Mouse (Mus musculus) liver, postnatal 0 days (tissue): ENCODE data around the gene 7530416G11Rik. TPM values are rescaled to one million over a fixed set of nuclear protein-coding genes. Genes with fewer than 3 reads are reported as not detected.

Experiments
- ATAC-seq: fragments of 200-750 bp; cut with Nextera tagmentation; 2 replicates; pipeline ENCODE4 v1.8.0; 2017; ENCODE audit warnings: mild to moderate bottlenecking, moderate library complexity
- DNase-seq: peaks from one replicate; pipeline ENCODE4 v3.0.0-alpha.2; 2016
- H3K27ac ChIP-seq: fragments of 300-500 bp; sonication (generic); 2 replicates; pipeline ENCODE4 v1.5.1; 2014; ENCODE audit warnings: antibody characterized with exemption, moderate library complexity, mild to moderate bottlenecking, low read depth
- H3K27me3 ChIP-seq: fragments of 300-500 bp; sonication (generic); 2 replicates; pipeline ENCODE4 v1.6.1; 2014; ENCODE audit warnings: low read length, control low read depth, mixed read lengths; ENCODE audit not compliant: insufficient read depth
- H3K36me3 ChIP-seq: fragments of 300-500 bp; sonication (generic); replicated peaks from 2 replicates; pipeline ENCODE4 v1.6.1; 2014; ENCODE audit warnings: mild to moderate bottlenecking, control low read depth, low read length, moderate library complexity, mixed read lengths; ENCODE audit not compliant: insufficient read depth
- H3K4me1 ChIP-seq: fragments of 300-500 bp; sonication (generic); 2 replicates; pipeline ENCODE4 v1.6.1; 2014; ENCODE audit warnings: antibody characterized with exemption, mild to moderate bottlenecking, control low read depth; ENCODE audit not compliant: insufficient read depth
- H3K4me2 ChIP-seq: fragments of 300-500 bp; sonication (generic); 2 replicates; pipeline ENCODE4 v1.6.1; 2014; ENCODE audit warnings: low read depth, mild to moderate bottlenecking, low read length, moderate library complexity, mixed read lengths
- H3K4me3 ChIP-seq: fragments of 300-500 bp; sonication (generic); 2 replicates; pipeline ENCODE4 v1.5.1; 2014; ENCODE audit warnings: low read depth, low read length
- H3K9ac ChIP-seq: fragments of 300-500 bp; sonication (generic); replicated peaks from 2 replicates; pipeline ENCODE4 v1.6.1; 2014; ENCODE audit warnings: mild to moderate bottlenecking, moderate library complexity
- H3K9me3 ChIP-seq: fragments of 300-500 bp; sonication (generic); 2 replicates; pipeline ENCODE4 v1.6.1; 2016; ENCODE audit warnings: mild to moderate bottlenecking, control low read depth, low read length, mixed read lengths
- CTCF ChIP-seq: sonication (generic); IDR thresholded peaks from 2 replicates; pipeline ENCODE4 v1.5.1; 2016; ENCODE audit warnings: antibody characterized with exemption, low read depth
- EP300 ChIP-seq: IDR thresholded peaks from 2 replicates; pipeline ENCODE4 v1.6.1; 2016; ENCODE audit warnings: antibody characterized with exemption, low read depth, mild to moderate bottlenecking
- WGBS: fragments of 180-500 bp; shearing (Covaris S2); extraction: QIAGEN DNeasy Blood & Tissue Kit; methylation state at CpG from one replicate; pipeline ENCODE4 v1.1.7; 2014; ENCODE audit not compliant: insufficient replicate concordance; 5-methylcytosine and 5-hydroxymethylcytosine counted together
- polyA plus RNA-seq: library from polyadenylated mRNA; unstranded; fragments of >200 nt; fragmentation: Nextera tagmentation; extraction: Ambion mirVana; gene quantifications from 2 replicates; pipeline ENCODE4 v1.2.1, GENCODE M21; 2015

The 7530416G11Rik gene
- polyA plus RNA-seq, 1 experiment from 2014 or later, result not detected

DNA sequence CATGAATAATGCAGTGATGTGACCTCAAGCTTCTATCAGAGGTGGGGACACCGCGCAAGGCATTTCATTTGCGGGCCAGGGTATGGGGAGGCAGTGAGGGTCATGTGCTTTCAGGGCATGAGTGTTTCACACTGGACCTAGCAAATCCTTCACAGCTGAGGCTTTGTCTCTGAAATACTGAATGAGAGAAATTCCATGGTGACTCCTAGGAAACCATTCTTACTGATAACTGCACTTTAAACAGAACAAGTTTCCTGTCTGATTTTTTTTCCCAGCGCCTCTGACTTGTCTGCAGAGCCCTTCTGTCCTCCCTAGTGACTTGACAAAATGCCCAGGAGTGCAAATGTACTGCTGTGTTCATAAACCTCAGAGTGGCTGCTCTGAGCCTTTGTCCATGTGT lies 41.5 kb downstream of the 7530416G11Rik start:
- TF ChIP-seq EP300 (no peak), CTCF (no peak)
- Histone ChIP-seq H3K9ac (no peak overlapping the region), H3K4me3 (no peak overlapping the region), H3K4me1 (no peaks in the 10 kb centered on the region), H3K9me3 (no peaks in the 10 kb centered on the region), H3K27me3 (no peaks in the 10 kb centered on the region), H3K36me3 (peaks cover 15% of the 10 kb centered on the region), H3K4me2 (no peak overlapping the region), H3K27ac (no peak overlapping the region)
- DNase-seq (no peak), ATAC-seq (no peak)
- WGBS, result 78% methylated on average over 4 of the region's 4 CpGs

DNA sequence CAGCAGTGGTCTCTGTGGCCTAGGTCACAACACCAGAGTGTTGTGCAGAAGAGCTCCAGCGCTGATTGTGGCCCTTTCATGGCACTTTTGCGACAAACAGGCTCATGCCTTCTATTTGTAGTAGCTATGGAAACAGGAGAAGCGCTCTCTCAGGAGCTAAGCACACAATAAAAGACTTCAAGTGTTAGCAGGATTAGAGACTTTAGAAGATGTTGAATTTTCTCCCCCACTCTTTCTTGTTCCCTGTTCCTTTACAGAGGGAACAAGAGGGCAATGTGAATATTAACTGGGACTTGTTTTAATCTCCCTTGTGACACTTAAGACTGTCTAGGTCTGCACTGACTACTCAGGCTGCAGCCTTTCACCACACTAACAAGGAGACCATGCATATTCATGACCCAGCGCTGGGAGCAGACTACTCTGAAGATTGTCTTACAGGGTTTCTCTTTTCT lies 44.4 kb downstream of the 7530416G11Rik start:
- H3K27me3 ChIP-seq, result no peaks in the 10 kb centered on the region
- H3K4me3 ChIP-seq, result no peak overlapping the region
- H3K36me3 ChIP-seq, result peaks cover 11% of the 10 kb centered on the region
- no peak overlapping the region for H3K27ac ChIP-seq
- WGBS, result 63% methylated on average over 4 of the region's 4 CpGs
- H3K9me3 ChIP-seq, result no peaks in the 10 kb centered on the region
- no peak overlapping the region for H3K9ac ChIP-seq
- no peak overlapping the region for H3K4me2 ChIP-seq
- DNase-seq (no peak), ATAC-seq (no peak)
- TF ChIP-seq CTCF, result no peak
- TF ChIP-seq EP300, result no peak
- H3K4me1 ChIP-seq, result no peaks in the 10 kb centered on the region

DNA sequence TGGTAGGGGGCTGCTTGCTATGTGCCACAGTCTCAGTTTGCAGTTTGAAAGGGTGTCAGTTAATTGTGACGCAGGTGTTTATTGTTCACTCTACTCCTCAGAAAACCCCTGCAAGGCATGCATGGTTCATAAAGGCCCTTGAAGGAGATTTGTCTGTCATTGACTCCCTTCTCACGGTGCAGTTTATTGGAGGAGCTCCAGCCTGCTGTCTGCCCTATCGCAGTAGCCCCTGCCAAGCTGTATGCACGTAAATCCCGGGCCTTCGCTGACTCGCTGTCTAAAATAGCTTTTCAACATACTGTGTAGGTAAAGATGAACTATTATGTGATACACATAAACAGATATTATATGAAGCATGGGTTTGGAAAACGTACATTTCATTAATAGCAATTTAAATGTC lies 45.2 kb downstream of the 7530416G11Rik start:
- no peak for ATAC-seq
- Histone ChIP-seq H3K36me3 (peaks cover 11% of the 10 kb centered on the region), H3K27ac (no peak overlapping the region), H3K4me1 (no peaks in the 10 kb centered on the region), H3K27me3 (no peaks in the 10 kb centered on the region), H3K4me3 (no peak overlapping the region), H3K9ac (no peak overlapping the region), H3K9me3 (no peaks in the 10 kb centered on the region), H3K4me2 (no peak overlapping the region)
- TF ChIP-seq CTCF (no peak), EP300 (no peak)
- WGBS, result 91% methylated on average over 8 of the region's 8 CpGs
- DNase-seq, result no peak

DNA sequence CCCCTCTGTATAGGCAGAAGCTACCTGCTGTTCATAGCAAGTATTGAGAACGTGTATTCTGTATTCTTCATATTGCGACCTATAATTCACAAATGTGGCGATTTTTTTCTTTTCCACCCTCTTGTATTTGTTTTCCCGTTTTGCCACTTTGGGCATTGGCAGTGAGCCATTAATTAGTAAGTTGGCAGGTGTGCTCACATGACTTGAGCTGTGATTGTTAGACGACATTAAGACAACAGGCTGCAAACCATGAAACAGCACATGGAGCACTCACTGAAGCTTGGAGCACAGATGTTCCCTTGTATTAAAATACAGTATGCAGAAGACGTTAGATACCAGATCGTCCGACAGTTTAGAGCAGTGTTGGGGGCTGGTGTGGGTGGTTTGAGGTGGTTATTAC lies 46.1 kb downstream of the 7530416G11Rik start:
- no peak overlapping the region for H3K27ac ChIP-seq
- DNase-seq (no peak), ATAC-seq (no peak)
- 81% methylated on average over 8 of the region's 8 CpGs for WGBS
- no peak overlapping the region for H3K4me3 ChIP-seq
- TF ChIP-seq EP300 (no peak), CTCF (no peak)
- no peaks in the 10 kb centered on the region for H3K27me3 ChIP-seq
- H3K4me1 ChIP-seq, result no peaks in the 10 kb centered on the region
- H3K4me2 ChIP-seq, result no peak overlapping the region
- no peaks in the 10 kb centered on the region for H3K9me3 ChIP-seq
- H3K9ac ChIP-seq, result no peak overlapping the region
- H3K36me3 ChIP-seq, result peaks cover 11% of the 10 kb centered on the region

DNA sequence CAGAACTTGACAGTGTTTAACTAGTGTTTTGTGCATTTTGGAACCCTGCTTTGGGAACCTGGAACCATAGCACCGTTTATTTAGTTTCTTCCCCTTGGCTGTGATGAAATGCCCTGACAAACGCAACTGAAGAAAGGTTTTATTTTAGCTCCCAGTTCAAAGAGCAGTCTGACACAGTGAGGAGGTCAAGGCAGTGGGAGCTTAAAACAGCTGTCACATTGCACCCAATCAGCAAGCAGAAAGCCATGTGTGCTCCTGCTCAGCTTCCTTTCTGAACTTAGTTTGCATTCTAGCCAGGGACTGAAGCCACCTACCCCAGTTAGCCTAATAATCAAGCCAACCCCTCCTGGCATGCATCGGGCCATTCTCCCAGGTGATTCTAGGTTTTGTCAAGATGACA lies 56.4 kb downstream of the 7530416G11Rik start:
- no peak for ATAC-seq
- no peak overlapping the region for H3K4me3 ChIP-seq
- H3K4me2 ChIP-seq, result no peak overlapping the region
- H3K27ac ChIP-seq, result no peak overlapping the region
- peaks cover 16% of the 10 kb centered on the region for H3K36me3 ChIP-seq
- WGBS, result 71% methylated on average over 3 of the region's 3 CpGs
- no peak overlapping the region for H3K9ac ChIP-seq
- TF ChIP-seq EP300 (no peak), CTCF (no peak)
- no peak for DNase-seq
- H3K9me3 ChIP-seq, result no peaks in the 10 kb centered on the region
- H3K27me3 ChIP-seq, result no peaks in the 10 kb centered on the region
- H3K4me1 ChIP-seq, result no peaks in the 10 kb centered on the region

Other genes starting within 250 kb of the 7530416G11Rik start
- gene Atxn10, start 167.0 kb downstream of the 7530416G11Rik start, polyA plus RNA-seq, result 77.7 and 83.3 TPM in 2 replicates
- gene Wnt7b, start 79.2 kb upstream of the 7530416G11Rik start, polyA plus RNA-seq, result 0.05 and 0.09 TPM in 2 replicates
- 169 and 185 TPM in 2 replicates for gene Ppara, start 231.8 kb upstream of the 7530416G11Rik start, polyA plus RNA-seq